Mouse (Mus musculus) lung, postnatal 0 days (tissue): Measurements from ENCODE around the gene Abcg4.

Experiments
- CTCF ChIP-seq: IDR thresholded peaks from 2 replicates; pipeline ENCODE4 v1.5.1; 2016; ENCODE audit warnings: antibody characterized with exemption, mild to moderate bottlenecking
- EP300 ChIP-seq: IDR thresholded peaks from 2 replicates; pipeline ENCODE4 v1.6.1; 2016; ENCODE audit warnings: antibody characterized with exemption, mild to moderate bottlenecking, control low read depth

GRCm38 (mm10) chr9:44251314-44251713 is 37.1 kb downstream of the Abcg4 start, which contains the start of gene Pdzd3:
- TF ChIP-seq CTCF (no peak), EP300 (no peak)
